Mouse (Mus musculus): Measurements from ENCODE around the gene Mast1. TPM values are rescaled to one million over a fixed set of nuclear protein-coding genes. Genes with fewer than 3 reads are reported as not detected.

Gene Mast1
- polyA plus RNA-seq, 1 experiment from 2014 or later, result 1.2 TPM

- under 1% methylated on average over 32 of the region's 67 CpGs for WGBS
- H3K9ac ChIP-seq (ENCODE audit: low read depth, low read length), result no peak overlapping the region; the same call in 1 of the 2 replicates
These were observed 8.7 kb upstream of the Mast1 start for GRCm38 (mm10) chr8:84945633-84946527.

GRCm38 (mm10) chr8:84945235-84945632 lies 8.1 kb upstream of the Mast1 start:
- no peaks in the 10 kb centered on the region for H3K9me3 ChIP-seq (ENCODE audit: control insufficient read depth, low read length)
- no peaks in the 10 kb centered on the region for H3K36me3 ChIP-seq (ENCODE audit: control insufficient read depth, insufficient read depth, low read length)
- WGBS, result 6% methylated on average over 11 of the region's 11 CpGs
- peak overlapping the region; percentile 43 for H3K4me3 ChIP-seq (ENCODE audit: low read length)
- H3K4me2 ChIP-seq (ENCODE audit: low read depth, low read length), result no peak overlapping the region; the same call in 1 of the 2 replicates
- peaks cover 48% of the 10 kb centered on the region for H3K27me3 ChIP-seq (replicated peaks; ENCODE audit: control insufficient read depth, insufficient read depth, low read length)
- peaks cover 13% of the 10 kb centered on the region for H3K4me1 ChIP-seq (ENCODE audit: control insufficient read depth, insufficient read depth, low read length)
- no peak overlapping the region for H3K9ac ChIP-seq (ENCODE audit: low read depth, low read length)
- H3K27ac ChIP-seq (ENCODE audit: low read length), result no peak overlapping the region
- ATAC-seq, result no peak; the same call in 1 of the 2 replicates

More at GRCm38 (mm10) chr8:84945633-84946527, 8.7 kb upstream of the Mast1 start:
- peak overlapping the region; percentile 43 for H3K4me3 ChIP-seq (ENCODE audit: low read length)
- H3K27ac ChIP-seq (ENCODE audit: low read length), result no peak overlapping the region
- peak overlapping the region; percentile 73 for H3K4me2 ChIP-seq (ENCODE audit: low read depth, low read length)
- H3K36me3 ChIP-seq (ENCODE audit: control insufficient read depth, insufficient read depth, low read length), result no peaks in the 10 kb centered on the region
- peak; percentile 48; the same call in 1 of the 2 replicates for ATAC-seq
- no peaks in the 10 kb centered on the region for H3K9me3 ChIP-seq (ENCODE audit: control insufficient read depth, low read length)
- H3K27me3 ChIP-seq (replicated peaks; ENCODE audit: control insufficient read depth, insufficient read depth, low read length), result peaks cover 51% of the 10 kb centered on the region
- peaks cover 13% of the 10 kb centered on the region for H3K4me1 ChIP-seq (ENCODE audit: control insufficient read depth, insufficient read depth, low read length)

- Histone ChIP-seq H3K4me3 (ENCODE audit: low read length) (peak overlapping the region; percentile 15; the same call in 1 of the 2 replicates), H3K4me2 (ENCODE audit: low read depth, low read length) (peak overlapping the region; percentile 35), H3K9ac (ENCODE audit: low read depth, low read length) (no peak overlapping the region), H3K36me3 (ENCODE audit: control insufficient read depth, insufficient read depth, low read length) (no peaks in the 10 kb centered on the region), H3K27ac (ENCODE audit: low read length) (no peak overlapping the region), H3K9me3 (ENCODE audit: control insufficient read depth, low read length) (no peaks in the 10 kb centered on the region), H3K4me1 (ENCODE audit: control insufficient read depth, insufficient read depth, low read length) (peaks cover 13% of the 10 kb centered on the region), H3K27me3 (replicated peaks; ENCODE audit: control insufficient read depth, insufficient read depth, low read length) (peaks cover 48% of the 10 kb centered on the region)
- peak; percentile 73 for ATAC-seq
- 4% methylated on average over 26 of the region's 26 CpGs for WGBS
These were observed 7.5 kb upstream of the Mast1 start for GRCm38 (mm10) chr8:84944478-84945160.

- Histone ChIP-seq H3K36me3 (ENCODE audit: control insufficient read depth, insufficient read depth, low read length) (no peaks in the 10 kb centered on the region), H3K27ac (ENCODE audit: low read length) (no peak overlapping the region), H3K4me3 (ENCODE audit: low read length) (no peak overlapping the region), H3K9me3 (ENCODE audit: control insufficient read depth, low read length) (no peaks in the 10 kb centered on the region), H3K27me3 (replicated peaks; ENCODE audit: control insufficient read depth, insufficient read depth, low read length) (peaks cover 48% of the 10 kb centered on the region), H3K4me2 (ENCODE audit: low read depth, low read length) (no peak overlapping the region), H3K9ac (ENCODE audit: low read depth, low read length) (no peak overlapping the region), H3K4me1 (ENCODE audit: control insufficient read depth, insufficient read depth, low read length) (peaks cover 13% of the 10 kb centered on the region)
- no peak for ATAC-seq
- 24% methylated on average over 4 of the region's 4 CpGs for WGBS
These were observed 6.5 kb upstream of the Mast1 start for GRCm38 (mm10) chr8:84943699-84944098.

- no peak for ATAC-seq
- WGBS, result 67% methylated on average over 13 of the region's 13 CpGs
- Histone ChIP-seq H3K4me1 (ENCODE audit: control insufficient read depth, insufficient read depth, low read length) (peaks cover 9% of the 10 kb centered on the region; the same call in 1 of the 2 replicates), H3K4me3 (ENCODE audit: low read length) (peak overlapping the region; percentile 53; the same call in 1 of the 2 replicates), H3K36me3 (ENCODE audit: control insufficient read depth, insufficient read depth, low read length) (no peaks in the 10 kb centered on the region), H3K9me3 (ENCODE audit: control insufficient read depth, low read length) (no peaks in the 10 kb centered on the region), H3K27me3 (replicated peaks; ENCODE audit: control insufficient read depth, insufficient read depth, low read length) (peaks cover 45% of the 10 kb centered on the region), H3K9ac (ENCODE audit: low read depth, low read length) (no peak overlapping the region), H3K27ac (ENCODE audit: low read length) (no peak overlapping the region), H3K4me2 (ENCODE audit: low read depth, low read length) (peak overlapping the region; percentile 86; the same call in 1 of the 2 replicates)
These were observed 694 bp upstream of the Mast1 start for GRCm38 (mm10) chr8:84937620-84938485.

- Histone ChIP-seq H3K27me3 (replicated peaks; ENCODE audit: control insufficient read depth, insufficient read depth, low read length) (peaks cover 49% of the 10 kb centered on the region), H3K36me3 (ENCODE audit: control insufficient read depth, insufficient read depth, low read length) (no peaks in the 10 kb centered on the region), H3K9ac (ENCODE audit: low read depth, low read length) (peak overlapping the region; percentile 58; the same call in 1 of the 2 replicates), H3K27ac (ENCODE audit: low read length) (no peak overlapping the region), H3K9me3 (ENCODE audit: control insufficient read depth, low read length) (no peaks in the 10 kb centered on the region), H3K4me2 (ENCODE audit: low read depth, low read length) (peak overlapping the region; percentile 86), H3K4me3 (ENCODE audit: low read length) (peak overlapping the region; percentile 53), H3K4me1 (ENCODE audit: control insufficient read depth, insufficient read depth, low read length) (peaks cover 9% of the 10 kb centered on the region; the same call in 1 of the 2 replicates)
- peak; percentile 21 for ATAC-seq
- WGBS, result 24% methylated on average over 23 of the region's 23 CpGs
These were observed 858 bp downstream of the Mast1 start for GRCm38 (mm10) chr8:84936041-84936961.

GRCm38 (mm10) chr8:84935489-84935888 lies 1.7 kb downstream of the Mast1 start:
- no peaks in the 10 kb centered on the region for H3K36me3 ChIP-seq (ENCODE audit: control insufficient read depth, insufficient read depth, low read length)
- peaks cover 54% of the 10 kb centered on the region for H3K27me3 ChIP-seq (replicated peaks; ENCODE audit: control insufficient read depth, insufficient read depth, low read length)
- ATAC-seq, result 0 out of 2 replicates have a peak, but pooled peaks have one; percentile 24
- no peak overlapping the region for H3K4me2 ChIP-seq (ENCODE audit: low read depth, low read length)
- no peak overlapping the region for H3K27ac ChIP-seq (ENCODE audit: low read length)
- 8% methylated on average over 14 of the region's 14 CpGs for WGBS
- H3K4me1 ChIP-seq (ENCODE audit: control insufficient read depth, insufficient read depth, low read length), result peaks cover 9% of the 10 kb centered on the region; the same call in 1 of the 2 replicates
- no peak overlapping the region for H3K9ac ChIP-seq (ENCODE audit: low read depth, low read length)
- no peaks in the 10 kb centered on the region for H3K9me3 ChIP-seq (ENCODE audit: control insufficient read depth, low read length)
- no peak overlapping the region for H3K4me3 ChIP-seq (ENCODE audit: low read length)

GRCm38 (mm10) chr8:84934860-84935259 lies 2.3 kb downstream of the Mast1 start:
- H3K9me3 ChIP-seq (ENCODE audit: control insufficient read depth, low read length), result no peaks in the 10 kb centered on the region
- ATAC-seq, result peak; percentile 31; the same call in 1 of the 2 replicates
- H3K4me1 ChIP-seq (ENCODE audit: control insufficient read depth, insufficient read depth, low read length), result peaks cover 9% of the 10 kb centered on the region; the same call in 1 of the 2 replicates
- H3K36me3 ChIP-seq (ENCODE audit: control insufficient read depth, insufficient read depth, low read length), result no peaks in the 10 kb centered on the region
- WGBS, result 1% methylated on average over 15 of the region's 15 CpGs
- peaks cover 61% of the 10 kb centered on the region for H3K27me3 ChIP-seq (replicated peaks; ENCODE audit: control insufficient read depth, insufficient read depth, low read length)
- H3K9ac ChIP-seq (ENCODE audit: low read depth, low read length), result no peak overlapping the region
- H3K4me3 ChIP-seq (ENCODE audit: low read length), result no peak overlapping the region; the same call in 1 of the 2 replicates
- no peak overlapping the region for H3K4me2 ChIP-seq (ENCODE audit: low read depth, low read length)
- no peak overlapping the region for H3K27ac ChIP-seq (ENCODE audit: low read length)
